Mouse (Mus musculus): ENCODE measurements around the gene Terb2. TPM values are rescaled to one million over a fixed set of nuclear protein-coding genes. Genes with fewer than 3 reads are reported as not detected.

Gene Terb2
- total RNA-seq, 2 experiments from 2014 or later = not detected

DNA sequence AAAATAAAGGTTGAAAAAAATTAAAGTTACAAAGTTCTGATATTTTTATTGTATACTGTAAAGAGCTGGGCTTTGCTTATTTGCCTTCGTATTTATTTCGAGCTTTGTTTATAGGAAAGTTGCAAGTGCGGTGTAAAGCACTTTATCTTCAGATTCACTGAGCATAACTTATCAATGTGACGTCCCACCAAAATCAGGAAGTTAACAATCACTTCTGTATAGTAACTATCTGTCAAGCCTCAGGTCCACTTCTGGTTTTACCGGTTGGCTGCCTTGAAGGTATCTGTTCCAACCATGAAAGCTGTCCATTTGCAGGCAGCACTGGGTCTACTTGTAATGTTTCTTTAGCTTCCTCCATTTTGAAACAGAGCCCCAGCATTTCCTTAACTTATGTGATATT is 36.2 kb downstream of the Terb2 start:
- peak; percentile 71 for ATAC-seq (replicated peaks; ENCODE audit: poor library complexity, severe bottlenecking)

DNA sequence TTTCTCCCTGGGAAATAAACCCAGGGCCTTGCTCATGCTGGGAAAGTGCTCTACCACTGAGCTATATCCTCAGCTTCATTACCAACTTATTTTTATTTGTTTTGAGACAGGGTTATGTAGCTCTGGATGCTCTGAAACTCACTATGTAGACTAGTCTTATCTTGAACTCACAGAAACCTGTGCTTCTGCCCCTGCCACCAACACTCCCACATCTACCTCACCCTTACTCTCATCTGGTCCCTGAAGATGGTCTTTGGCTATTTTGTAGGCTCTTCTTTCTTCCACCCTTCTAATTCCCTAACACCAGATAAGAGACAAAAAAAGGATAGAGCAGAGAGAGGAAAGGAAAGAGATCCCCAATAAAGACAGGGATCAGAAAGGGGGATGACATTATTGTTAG is 37.6 kb downstream of the Terb2 start:
- no peak for ATAC-seq (replicated peaks; ENCODE audit: poor library complexity, severe bottlenecking)

DNA sequence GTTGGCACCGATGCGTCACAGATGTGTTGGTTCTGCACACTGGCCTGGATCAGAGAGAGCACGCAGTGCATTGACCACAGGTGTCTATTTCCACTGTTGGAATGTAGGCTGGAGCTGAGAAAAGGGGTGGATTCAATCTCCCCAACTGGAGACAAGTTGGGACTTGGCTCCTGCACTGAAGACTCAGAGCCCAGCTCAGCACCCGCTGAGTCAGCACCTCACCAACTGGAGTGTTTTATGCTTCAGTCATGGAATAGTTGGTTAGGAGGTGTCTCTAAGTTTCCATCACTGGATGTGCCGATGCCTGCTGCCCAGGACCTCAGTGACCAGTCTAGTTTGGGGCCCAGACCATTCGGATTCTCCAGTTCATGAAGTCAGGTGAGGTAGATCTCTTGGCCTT is 44.3 kb downstream of the Terb2 start:
- no peak for ATAC-seq (replicated peaks; ENCODE audit: poor library complexity, severe bottlenecking)

DNA sequence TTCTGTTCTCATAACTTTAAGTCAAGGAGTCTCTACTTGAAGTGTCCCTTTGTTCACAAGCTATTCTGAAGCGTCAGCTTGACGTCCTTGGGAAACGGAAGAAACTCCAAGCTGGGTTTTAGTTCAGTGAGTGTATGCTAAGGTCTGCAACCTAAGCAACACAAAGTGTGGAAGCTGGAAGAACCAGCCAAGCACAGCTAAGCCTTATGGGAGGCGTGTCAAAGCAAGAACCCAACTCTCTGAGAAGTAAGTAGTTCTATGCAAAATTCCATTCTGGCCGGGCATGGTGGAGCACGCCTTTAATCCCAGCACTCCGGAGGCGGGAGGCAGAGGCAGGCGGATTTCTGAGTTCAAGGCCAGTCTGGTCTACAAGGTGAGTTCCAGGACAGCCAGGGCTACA is 45.5 kb downstream of the Terb2 start:
- no peak for ATAC-seq (replicated peaks; ENCODE audit: poor library complexity, severe bottlenecking)

DNA sequence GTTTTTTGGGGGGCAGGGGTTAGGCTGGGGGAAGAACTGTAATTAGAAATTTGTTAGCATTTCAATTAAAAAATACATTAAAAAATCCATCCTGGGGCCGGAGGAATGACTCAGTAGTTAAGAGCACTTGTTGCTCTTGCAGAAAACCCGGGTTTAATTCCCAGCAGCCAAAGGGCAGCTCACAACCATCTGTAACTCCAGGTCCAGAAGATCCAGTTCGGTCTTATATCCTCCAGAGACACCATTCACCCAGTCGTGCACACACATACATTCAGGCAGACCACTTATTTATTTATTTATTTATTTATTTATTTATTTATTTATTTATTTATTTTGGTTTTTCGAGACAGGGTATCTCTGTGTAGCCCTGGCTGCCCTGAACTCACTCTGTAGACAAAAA is 47.3 kb downstream of the Terb2 start:
- no peak for ATAC-seq (replicated peaks; ENCODE audit: poor library complexity, severe bottlenecking)

DNA sequence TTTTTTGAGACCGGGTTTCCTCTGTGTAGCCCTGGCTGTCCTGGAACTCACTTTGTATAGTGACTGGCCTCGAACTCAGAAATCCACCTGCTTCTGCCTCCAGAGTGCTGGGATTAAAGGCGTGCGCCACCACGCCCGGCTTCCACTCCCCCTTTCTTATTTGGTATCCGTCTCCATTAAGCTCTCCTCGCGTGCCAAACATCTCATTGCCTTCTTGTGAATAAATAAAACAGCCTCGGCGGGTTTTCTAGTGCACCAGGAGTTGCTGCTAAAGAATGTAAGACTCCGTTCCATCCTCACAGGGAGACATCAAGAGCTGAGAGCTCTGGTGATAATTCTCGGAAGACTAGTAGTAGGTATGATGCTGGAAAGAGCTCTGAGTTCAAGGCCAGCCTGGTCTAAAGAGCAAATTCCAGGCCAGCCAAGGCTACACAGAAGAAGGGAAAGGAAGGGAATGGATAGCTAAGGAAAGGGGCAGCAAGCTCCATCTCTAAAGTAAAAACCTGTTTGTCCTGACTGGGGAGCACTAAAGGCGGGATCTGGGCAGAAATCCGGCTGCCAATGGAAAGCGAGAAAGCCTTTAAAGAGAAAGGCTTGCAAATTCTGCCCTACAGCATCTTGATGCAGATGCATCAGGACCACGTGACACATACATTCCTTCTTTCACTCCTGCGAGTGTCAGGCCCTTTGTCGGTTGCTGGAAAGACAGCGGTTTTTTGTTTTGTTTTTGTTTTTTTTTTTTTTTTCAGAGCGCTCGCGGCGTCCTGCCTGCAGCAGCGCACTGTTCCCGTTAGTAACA is 47.9 kb downstream of the Terb2 start:
- ATAC-seq (replicated peaks; ENCODE audit: poor library complexity, severe bottlenecking) = peak; percentile 28

DNA sequence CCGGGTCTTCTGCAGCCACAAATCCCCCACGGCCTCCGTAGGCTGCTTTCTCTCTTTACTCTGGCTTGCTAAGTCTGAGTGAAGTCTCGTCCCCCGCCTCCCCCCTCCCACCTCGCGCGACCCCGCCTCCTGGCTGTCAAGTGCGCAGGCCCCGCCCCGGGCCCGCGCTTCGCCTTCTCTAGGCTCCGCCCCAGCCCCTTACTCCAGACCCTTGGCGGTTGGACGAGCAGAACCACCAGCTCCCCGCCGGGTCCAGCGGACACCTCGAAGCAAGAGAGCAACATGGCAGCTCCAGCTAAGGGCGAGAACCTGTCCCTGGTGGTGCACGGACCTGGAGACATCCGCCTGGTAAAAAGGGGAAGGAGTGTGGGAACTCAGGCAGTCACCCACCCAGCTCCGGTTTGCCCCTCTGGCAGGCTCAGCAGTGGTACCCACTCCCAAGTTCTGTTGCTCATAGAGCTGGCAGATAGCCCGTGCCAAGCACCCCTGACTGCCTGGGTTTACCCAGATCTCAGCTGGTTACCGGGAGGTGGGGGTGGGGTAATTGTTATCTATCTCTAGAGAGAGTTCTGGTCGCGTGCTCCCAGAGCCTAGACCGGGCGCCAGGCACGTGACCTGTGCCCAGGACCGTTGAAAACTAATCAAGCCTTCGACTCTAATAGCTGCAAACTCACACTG is 48.7 kb downstream of the Terb2 start, which contains the start of gene Sord:
Gene Sord (plus strand): TSS at position 139 of the 678 bp plus-strand sequence.
- peak; percentile 91 for ATAC-seq (replicated peaks; ENCODE audit: poor library complexity, severe bottlenecking)

DNA sequence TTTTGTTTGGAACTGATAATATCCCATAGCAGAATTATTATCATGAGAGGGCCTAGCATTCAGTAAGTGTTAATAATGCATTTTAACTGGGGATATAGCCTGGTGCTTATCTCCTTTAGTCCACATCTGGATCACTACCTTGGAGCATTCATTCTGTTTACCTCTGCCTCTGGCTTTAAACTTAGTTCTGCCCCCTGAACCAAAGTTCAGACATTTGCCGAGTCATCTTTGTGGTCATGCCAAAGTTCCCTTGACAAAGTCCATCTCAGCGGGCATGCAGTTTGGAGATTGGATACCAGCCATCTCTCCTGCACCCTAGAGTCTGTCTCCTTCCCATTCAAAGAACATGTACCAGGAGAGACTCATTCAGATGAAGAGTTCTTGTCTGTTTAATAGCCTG is 49.4 kb downstream of the Terb2 start:
- ATAC-seq (replicated peaks; ENCODE audit: poor library complexity, severe bottlenecking) = no peak

DNA sequence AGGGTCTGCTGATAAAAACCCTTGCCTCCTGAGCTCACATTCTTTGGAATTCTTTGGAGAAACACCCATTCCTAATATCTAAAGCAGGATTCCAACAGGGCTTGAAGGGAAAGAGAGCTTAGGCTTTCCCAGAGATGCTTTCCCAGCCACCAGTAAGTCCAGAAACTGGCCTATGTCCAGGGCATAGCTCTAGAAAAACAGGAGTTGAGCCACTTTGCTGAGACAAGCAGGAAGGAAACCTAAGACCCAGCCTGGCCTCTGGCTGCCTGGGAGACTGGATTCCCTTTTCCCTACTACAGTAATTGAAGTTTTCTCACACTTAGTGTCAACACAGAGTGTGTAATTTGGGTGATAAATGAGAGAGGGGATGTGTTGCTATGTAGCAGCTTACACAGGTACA is 50.2 kb downstream of the Terb2 start:
- ATAC-seq (replicated peaks; ENCODE audit: poor library complexity, severe bottlenecking) = no peak

DNA sequence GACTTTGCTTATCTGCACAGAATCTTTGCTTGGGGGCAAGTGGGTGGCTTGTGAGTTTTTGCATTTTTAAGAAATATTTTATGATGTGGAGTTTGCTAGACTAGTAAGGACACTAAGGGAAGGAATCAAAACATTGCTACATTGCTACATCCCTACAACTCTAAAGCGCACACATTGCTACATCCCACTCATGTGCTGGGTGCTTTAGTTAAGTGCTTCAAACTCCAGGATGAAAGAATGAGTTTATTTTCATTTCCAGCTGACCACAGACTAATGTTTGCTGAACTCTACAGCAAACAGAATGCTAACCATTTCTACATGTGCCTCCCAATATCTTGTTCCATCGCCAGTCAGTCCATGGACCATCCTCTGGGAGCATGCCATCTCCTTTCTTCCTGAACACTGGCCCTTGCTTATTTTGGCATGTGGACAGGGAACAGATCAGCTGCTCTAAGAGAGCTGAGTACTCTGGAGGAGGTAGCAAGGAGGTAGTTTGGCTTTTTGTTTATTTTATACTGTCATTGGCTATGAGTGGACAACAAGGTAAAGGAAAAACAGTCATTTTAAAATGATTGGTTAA is 51.9 kb downstream of the Terb2 start:
- no peak for ATAC-seq (replicated peaks; ENCODE audit: poor library complexity, severe bottlenecking)

DNA sequence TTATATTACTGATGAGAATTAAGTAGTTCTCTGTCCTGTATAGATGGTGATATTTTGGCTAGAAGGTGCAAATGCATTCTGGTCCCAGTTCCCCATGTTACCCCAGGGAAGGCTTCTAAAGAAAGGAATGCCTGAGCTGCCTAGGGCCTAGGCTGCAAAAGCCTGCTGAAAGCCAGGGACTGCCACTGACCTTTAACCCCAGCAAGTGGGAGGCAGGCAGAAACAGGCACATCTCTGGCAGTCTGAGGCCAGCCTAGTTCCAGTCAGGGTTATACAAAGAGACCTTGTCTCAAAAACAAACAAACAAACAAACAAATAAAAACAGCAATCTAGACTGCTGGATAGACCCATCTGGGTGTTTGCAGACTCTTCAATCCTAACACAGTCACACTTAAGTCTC is 54.7 kb downstream of the Terb2 start:
- no peak for ATAC-seq (replicated peaks; ENCODE audit: poor library complexity, severe bottlenecking)

DNA sequence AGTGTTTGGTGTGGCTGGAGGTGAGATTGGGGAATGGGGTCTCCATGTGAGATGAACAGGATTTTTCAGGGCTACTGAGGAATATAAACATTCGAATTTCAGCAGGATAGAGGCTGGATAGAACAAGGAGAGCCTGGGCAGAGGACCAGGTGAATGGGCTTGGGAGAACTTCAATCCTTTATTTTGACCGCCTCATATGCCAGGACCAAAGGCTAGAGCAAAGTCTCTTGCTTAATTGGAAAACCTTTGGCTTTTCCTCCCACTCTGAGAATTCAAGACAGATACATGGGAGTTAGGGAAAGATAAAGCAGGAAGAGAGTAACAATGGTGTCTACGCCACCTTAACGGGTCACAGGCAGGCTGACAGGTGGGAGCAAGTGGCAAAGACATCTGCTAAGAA is 55.2 kb downstream of the Terb2 start:
- ATAC-seq (replicated peaks; ENCODE audit: poor library complexity, severe bottlenecking) = no peak

DNA sequence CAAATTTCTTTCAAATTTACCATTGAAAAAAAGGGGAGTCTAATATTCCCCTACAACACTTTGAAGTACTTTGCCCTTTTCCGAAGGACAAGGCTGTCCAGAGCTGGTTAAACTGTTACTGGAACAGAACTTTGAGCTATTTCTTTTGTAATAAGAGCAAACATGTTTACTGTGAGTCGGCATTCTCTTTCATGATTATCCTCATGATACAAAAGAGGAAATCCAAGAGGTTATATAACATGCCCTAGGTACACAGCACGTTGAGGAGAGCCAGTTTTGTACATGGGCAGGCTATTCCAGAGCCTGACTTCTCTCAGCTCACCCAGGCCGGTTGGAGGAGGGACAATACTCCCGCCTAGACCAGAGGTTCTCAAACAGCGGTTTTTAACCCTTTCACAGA is 55.9 kb downstream of the Terb2 start:
- no peak for ATAC-seq (replicated peaks; ENCODE audit: poor library complexity, severe bottlenecking)

DNA sequence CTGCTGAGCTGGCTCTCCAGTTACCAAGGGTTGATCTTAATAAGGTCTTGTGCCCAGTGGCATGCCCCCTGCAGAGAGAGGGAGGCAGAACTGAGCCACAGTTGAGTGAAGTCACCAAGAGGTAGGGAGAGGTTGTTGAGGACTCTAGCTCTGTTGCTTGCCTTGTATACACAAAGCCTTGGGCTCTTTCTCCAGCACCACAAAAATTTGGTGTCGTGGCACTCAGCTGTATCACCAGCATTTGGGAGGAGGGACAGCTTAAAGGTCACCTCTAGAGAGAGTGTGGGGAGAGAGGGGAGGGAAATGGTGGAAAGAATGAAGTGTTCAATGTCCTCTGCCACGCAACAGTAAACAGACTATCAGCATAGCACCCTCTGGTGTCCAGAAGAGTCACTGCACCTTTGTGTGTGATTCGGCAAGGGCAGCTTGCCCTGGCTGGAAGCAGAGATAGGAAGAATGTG is 57.6 kb downstream of the Terb2 start:
- peak; percentile 95 for ATAC-seq (replicated peaks; ENCODE audit: poor library complexity, severe bottlenecking)

DNA sequence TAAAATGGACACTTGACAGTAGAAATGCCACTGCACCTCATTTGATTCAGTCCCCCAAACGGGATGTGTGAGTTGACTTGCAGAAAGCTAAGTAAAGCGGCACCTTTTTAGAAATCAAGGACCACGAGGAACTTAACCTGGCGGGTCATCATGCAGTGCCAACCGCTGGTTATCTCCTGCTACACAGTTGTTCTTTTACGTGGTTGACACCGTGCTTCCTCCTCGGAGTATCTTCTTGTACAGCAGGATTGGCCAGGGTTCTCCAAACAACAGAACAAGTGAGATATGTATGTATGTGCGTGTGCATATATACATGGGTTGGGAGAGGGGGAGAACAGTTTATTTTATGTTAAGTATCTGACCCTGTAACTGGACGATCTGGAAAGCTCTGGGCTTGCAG is 61.7 kb downstream of the Terb2 start:
- no peak for ATAC-seq (replicated peaks; ENCODE audit: poor library complexity, severe bottlenecking)

DNA sequence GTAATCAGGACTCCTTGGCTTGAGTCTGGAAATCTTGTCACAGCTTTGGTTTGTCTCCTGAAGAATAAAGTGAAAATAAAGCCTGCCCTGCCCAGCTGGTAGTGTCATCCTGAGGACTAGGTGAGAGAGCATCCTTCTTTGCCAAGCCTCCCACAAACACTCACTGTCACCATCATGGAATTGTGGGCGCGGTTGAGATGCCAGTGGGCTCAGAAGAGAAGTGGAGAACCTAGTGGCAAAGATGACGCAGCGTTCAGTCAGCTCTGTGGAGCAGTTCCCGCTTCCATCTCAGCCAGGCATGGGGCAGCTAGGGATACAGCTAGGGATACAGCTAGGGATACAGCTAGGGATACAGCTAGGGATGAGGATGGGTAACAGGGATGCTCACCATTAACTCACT is 69.9 kb downstream of the Terb2 start:
- no peak for ATAC-seq (replicated peaks; ENCODE audit: poor library complexity, severe bottlenecking)

Other genes with a start within 250 kb of the Terb2 start
- 46.4 and 47.5 TPM in 2 replicates for gene Ctdspl2, start 230.3 kb upstream of the Terb2 start, total RNA-seq (2014; fragmentation: Nextera tagmentation)
- 81.6 and 86.7 TPM in 2 replicates for gene Ctdspl2, start 230.3 kb upstream of the Terb2 start, total RNA-seq (2017)
- gene Mageb3, start 230.2 kb upstream of the Terb2 start, total RNA-seq (2014; fragmentation: Nextera tagmentation) = not detected in 2 replicates
- 0.65 TPM in 1 of 2 replicates, not detected in the other for gene Mageb3, start 230.2 kb upstream of the Terb2 start, total RNA-seq (2017)
- 26.1 and 33.8 TPM in 2 replicates for gene Eif3j1, start 157.7 kb upstream of the Terb2 start, total RNA-seq (2014; fragmentation: Nextera tagmentation)
- 33.5 and 36.9 TPM in 2 replicates for gene Eif3j1, start 157.7 kb upstream of the Terb2 start, total RNA-seq (2017)
- 12.2 and 13.2 TPM in 2 replicates for gene Spg11, start 67.9 kb upstream of the Terb2 start, total RNA-seq (2014; fragmentation: Nextera tagmentation)
- gene Spg11, start 67.9 kb upstream of the Terb2 start, total RNA-seq (2017) = 10.7 and 12.5 TPM in 2 replicates
- gene B2m, start 38.6 kb upstream of the Terb2 start, total RNA-seq (2014; fragmentation: Nextera tagmentation) = 1,957 and 2,269 TPM in 2 replicates
- 1,824 and 1,957 TPM in 2 replicates for gene B2m, start 38.6 kb upstream of the Terb2 start, total RNA-seq (2017)
- gene Trim69, start 25.6 kb upstream of the Terb2 start, total RNA-seq (2014; fragmentation: Nextera tagmentation) = 0.56 TPM in 1 of 2 replicates, not detected in the other
- not detected in 2 replicates for gene Trim69, start 25.6 kb upstream of the Terb2 start, total RNA-seq (2017)
- not detected in 2 replicates for gene Patl2, start 83 bp upstream of the Terb2 start, total RNA-seq (2014; fragmentation: Nextera tagmentation)
- gene Patl2, start 83 bp upstream of the Terb2 start, total RNA-seq (2017) = not detected in 2 replicates
- 52.4 and 58.9 TPM in 2 replicates for gene Sord, start 48.5 kb downstream of the Terb2 start, total RNA-seq (2014; fragmentation: Nextera tagmentation)
- 65.6 and 68.8 TPM in 2 replicates for gene Sord, start 48.5 kb downstream of the Terb2 start, total RNA-seq (2017)
- gene Duox2, start 112.2 kb downstream of the Terb2 start, total RNA-seq (2014; fragmentation: Nextera tagmentation) = not detected in 2 replicates
- not detected in 2 replicates for gene Duox2, start 112.2 kb downstream of the Terb2 start, total RNA-seq (2017)
- gene Duoxa2, start 112.6 kb downstream of the Terb2 start, total RNA-seq (2014; fragmentation: Nextera tagmentation) = not detected in 2 replicates
- gene Duoxa2, start 112.6 kb downstream of the Terb2 start, total RNA-seq (2017) = not detected in 2 replicates
- gene Duoxa1, start 127.5 kb downstream of the Terb2 start, total RNA-seq (2014; fragmentation: Nextera tagmentation) = not detected in 2 replicates
- 0.10 TPM in 1 of 2 replicates, not detected in the other for gene Duoxa1, start 127.5 kb downstream of the Terb2 start, total RNA-seq (2017)
- not detected in 2 replicates for gene Duox1, start 129.4 kb downstream of the Terb2 start, total RNA-seq (2014; fragmentation: Nextera tagmentation)
- not detected in 2 replicates for gene Duox1, start 129.4 kb downstream of the Terb2 start, total RNA-seq (2017)
- 2.0 and 6.4 TPM in 2 replicates for gene Shf, start 182.9 kb downstream of the Terb2 start, total RNA-seq (2014; fragmentation: Nextera tagmentation)
- 1.9 and 3.8 TPM in 2 replicates for gene Shf, start 182.9 kb downstream of the Terb2 start, total RNA-seq (2017)
- 50.9 and 68.1 TPM in 2 replicates for gene Slc28a2, start 240.2 kb downstream of the Terb2 start, total RNA-seq (2014; fragmentation: Nextera tagmentation)
- 64.3 and 72.5 TPM in 2 replicates for gene Slc28a2, start 240.2 kb downstream of the Terb2 start, total RNA-seq (2017)

All from granulocyte monocyte progenitor cell, adult 5-6 weeks (primary cell).